Mouse (Mus musculus): Measurements from ENCODE around the gene Ankrd33.
A peak's percentile ranks its signal among the peaks of the same experiment; 100 is the strongest.

The Ankrd33 gene

DNA sequence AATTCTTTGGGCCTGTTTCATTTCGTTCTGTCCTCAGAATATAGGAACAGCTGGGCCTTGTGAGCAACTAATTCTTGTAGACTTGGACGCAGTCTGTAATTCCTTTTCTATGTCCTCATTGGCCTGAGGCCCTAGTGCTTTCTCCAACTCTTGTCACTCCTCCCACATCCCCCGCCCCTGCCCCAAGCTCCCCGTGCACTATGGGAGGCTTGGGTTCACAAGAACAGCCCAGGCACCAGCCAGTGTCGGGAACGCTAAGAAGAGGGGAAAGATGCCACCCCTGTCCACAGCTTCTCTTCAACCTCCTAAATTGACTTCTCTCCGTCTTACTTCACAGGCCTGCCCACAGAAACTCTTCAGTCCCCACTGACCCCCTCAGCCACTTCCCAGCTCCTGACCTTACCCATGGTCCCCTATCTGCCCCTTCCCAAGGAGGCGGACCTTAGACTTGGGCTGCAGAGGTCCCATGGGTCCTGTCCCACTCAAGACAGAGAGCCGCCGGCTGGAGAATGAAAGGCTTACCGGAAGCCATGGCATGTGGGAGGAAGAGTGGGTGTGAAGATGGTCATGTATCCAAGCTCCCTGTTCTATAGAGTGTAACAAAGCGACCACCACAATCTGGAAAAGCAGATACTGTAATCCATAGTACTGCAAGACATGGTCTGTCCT, 11.5 kb downstream of the Ankrd33 start:
- no peak for DNase-seq

DNA sequence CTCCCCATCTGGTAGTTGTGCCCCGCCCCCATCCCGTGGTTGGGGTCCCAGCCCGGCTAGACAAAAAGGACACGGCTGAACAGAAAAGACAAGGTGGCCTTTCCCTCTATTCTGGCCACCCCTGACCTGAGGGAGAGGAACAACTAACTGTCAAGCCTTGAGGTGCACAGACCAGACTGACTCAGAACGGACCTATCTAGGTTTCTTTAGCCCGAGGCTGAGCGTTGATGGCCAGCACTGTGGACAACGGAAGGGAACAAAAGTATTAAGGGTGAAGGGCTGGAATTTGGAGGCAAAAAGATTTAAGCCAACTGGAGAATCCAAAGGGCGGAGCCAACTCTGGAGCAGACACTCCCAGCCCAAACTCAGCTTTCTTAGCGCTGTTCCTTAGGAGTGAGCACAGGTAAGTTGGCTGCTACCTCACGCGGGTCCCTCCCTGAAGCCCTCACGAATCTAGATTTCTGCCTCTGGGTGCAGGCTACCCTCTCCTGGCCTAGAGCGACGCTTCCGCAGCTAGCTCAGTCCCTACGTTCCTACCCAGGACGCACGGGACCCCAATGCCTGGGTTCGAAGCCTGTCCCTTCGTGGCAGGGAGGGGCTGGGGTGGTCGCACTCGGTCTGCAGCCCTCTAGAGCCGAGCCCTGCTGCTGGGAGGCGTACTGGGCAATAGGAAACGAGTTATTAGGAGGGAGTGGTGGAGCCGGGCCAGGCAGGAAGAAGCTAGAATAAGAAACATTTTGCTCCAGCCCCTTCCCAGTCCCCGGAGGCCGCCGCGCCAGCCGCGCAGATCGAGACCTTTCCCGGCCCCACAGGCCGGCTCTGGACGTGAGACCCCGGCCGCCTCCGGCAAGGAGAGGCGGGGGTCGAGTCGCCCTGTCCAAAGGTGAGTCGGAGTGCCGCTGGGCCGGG, 12.9 kb downstream of the Ankrd33 start, which contains the start of gene Acvrl1:
TSS of gene Acvrl1 (plus strand) at position 342 of the 909 bp plus-strand sequence.
- DNase-seq, result no peak

DNA sequence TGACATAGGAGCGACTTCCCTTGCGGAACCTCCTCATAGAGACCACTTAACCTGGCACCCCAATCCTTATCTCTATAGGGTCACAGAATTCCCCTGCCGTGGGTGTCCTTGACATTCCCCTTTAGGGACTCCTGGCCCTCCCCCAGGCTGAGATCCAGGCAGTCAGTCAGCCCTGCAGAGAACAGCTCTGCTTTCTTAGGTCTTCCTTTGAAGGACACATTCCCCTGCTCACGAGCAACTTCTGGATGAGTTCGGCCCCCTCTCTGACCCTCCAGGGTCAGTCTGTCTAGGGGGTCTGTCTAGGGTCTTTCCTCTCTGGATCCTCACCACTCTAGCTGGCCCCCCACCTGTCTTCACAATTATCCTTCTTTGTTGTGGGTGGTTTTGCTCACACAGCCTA, 13.9 kb downstream of the Ankrd33 start:
- no peak for DNase-seq

DNA sequence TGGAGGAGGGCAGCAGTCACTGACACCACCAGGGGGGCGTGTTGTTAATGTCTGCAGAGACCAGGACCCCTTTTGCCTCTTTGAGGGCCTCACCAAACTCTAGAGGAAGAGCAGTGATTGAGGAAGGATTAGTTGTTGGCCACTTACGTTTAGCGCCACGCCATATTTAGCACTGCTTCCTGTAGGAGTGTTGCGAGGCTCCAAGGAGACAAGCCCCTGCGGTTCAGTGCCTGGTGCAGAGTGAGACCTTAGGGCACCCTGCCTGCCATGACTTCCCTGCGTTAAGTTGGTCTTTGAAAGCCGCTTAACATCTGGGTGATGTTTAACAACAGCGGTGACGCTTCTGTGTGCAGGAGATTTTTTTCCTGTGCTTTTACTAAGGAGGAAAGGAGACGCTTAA, 15.9 kb downstream of the Ankrd33 start:
- DNase-seq, result no peak

DNA sequence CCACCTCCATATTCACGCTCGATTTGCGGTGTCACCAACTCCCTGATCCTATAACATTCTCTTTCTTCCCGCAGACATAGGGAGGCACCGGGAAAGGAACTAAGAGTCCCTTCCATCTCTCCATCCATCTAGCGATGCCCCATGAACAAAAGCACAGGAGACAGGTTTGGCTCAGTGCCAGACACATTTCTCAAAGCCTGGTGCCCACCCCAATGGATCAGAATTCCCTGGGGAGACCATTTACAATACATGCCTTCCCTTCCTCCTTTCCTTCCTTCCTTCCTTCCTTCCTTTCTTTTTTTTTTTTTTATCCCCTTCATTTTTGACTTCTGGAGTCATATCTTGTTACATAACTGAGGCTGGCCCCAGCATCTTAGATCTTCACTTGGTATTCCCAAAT, 16.5 kb downstream of the Ankrd33 start:
- DNase-seq, result no peak

DNA sequence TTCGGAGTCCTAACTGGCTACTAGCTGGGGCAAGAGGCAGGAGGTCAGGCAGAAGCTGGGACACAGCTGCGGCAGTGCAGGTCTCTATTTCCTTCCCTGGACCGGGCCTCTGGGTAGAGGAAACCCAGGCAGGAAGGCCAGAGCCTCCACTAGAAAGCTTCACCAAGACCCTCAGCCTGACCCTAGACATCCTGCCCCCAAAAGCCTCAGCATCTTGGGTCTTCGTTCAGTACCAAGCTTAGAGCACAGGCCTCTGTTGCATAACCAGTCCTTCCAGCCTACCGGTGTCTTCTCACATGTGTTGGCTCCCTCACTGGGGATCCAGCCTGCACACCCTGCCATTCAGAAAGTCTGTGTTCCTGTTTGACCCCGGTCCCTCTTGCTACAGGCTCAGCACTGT, 17.2 kb downstream of the Ankrd33 start:
- DNase-seq, result no peak

DNA sequence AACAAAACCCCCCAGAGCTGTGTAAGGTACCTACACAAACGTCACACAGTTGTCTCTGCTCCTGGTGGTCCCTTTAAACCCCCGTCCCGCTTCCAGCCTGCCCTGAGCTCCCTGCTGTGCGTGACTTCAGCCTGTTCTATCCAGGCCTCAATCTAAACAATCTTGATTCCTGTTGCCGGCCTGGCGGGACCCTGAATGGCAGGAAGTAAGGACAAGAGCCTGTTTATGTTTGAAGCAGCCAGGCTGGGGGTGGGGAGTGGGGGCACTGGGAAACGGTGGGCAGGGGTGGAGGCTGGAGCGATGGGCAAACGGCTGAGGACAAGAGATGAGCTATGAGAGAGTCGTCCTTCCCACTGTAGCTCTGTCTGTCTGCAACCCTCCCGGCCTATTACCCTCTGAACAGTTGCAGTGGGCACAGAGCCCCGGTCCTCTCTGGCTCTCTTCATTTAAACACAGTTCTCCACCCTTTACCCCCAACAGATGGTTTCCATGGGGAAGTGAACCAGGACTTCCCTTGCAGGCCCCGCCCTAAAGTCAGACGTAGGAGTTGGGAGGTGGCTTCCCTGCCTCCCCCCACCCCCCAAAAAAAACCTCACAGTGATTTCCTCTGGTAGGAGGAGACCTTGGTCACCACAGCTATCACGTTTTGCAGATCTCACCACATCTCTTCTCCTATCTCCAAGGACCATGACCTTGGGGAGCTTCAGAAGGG, 18.6 kb downstream of the Ankrd33 start:
- DNase-seq, result no peak

DNA sequence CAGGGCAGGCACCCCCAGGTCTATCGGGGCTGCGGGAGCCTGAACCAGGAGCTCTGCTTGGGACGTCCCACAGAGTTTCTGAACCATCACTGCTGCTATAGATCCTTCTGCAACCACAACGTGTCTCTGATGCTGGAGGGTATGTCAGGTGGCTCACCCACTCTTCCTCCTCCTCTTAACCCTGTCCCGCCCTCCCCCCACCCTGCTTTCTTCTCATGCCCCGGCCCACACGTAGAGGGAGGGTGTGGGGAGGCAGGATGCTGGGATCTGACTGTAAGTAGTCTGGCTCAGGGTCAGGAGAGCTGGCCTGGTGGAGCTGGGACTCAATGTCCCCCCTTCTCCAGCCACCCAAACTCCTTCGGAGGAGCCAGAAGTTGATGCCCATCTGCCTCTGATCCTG, 19.9 kb downstream of the Ankrd33 start:
- DNase-seq, result no peak

DNA sequence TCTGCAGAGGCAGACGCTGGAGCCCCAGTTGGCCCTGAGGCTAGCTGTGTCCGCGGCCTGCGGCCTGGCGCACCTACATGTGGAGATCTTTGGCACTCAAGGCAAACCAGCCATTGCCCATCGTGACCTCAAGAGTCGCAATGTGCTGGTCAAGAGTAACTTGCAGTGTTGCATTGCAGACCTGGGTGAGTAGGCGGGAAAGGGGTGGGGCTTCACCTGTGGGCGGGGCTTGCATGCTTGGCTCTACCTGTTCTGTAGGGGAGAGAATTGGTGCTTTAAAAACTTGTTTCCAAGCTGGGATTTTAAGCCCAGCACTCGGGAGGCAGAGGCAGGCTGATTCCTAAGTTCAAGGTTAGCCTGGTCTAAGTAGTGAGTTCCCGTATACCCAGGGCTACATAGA, 21.9 kb downstream of the Ankrd33 start:
- DNase-seq, result no peak

DNA sequence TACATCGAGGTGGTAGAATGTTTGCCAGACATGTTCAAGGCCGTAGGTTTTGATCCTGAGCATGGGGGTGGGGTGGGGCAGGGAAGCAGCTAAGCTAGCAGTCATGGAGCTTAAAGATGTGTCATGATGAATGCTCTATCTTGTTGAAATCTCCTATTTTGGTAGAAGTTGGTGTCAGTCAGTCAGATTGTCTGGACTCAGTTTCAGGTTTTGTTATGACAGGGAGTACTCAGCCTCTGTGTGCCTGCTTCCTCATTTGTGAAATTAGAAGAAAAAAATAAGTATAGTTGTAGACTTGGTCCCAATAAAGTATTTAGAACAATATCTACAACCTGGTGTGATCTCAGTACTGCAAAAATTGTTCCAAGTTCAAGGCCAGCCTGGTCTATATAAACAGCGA, 23.1 kb downstream of the Ankrd33 start:
- no peak for DNase-seq

DNA sequence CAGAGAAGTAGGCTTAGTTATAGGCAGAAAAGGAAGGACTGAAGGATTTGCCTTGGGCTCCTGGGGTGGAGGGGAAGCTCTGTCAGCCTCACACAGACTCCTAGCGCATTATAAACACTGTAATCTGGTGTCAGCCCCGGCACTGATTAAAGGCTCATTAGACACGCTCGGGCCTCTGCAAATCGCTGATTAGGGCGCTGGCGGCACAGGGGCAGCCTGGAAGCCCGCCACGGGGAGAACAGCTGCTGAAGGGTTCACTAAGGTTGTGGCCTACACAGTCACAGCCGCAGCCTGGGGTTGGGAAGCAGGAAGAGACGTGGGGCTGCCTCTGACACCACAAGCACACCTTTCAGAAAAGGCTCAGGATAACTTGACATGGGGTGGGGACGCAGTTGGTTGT, 24.3 kb downstream of the Ankrd33 start:
- DNase-seq, result no peak

DNA sequence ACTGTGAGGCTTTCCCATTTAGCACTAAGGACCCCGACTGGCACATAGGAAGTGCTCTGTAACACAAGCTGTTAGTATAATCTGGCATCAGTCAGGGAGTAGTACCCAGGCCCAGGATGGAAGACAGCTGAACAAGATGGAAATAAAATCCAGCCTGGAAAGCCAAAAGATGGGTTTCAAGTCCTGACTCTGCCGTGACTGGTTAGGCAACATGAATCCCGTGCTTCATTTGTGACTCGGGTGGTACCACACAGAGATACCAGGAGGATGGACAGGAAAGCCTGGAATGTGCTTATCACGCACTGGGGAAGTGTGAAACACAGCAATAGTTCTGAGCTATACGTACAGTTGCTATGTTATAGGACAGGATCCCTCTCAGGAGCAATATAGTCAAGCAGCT, 25.0 kb downstream of the Ankrd33 start:
- DNase-seq, result no peak

DNA sequence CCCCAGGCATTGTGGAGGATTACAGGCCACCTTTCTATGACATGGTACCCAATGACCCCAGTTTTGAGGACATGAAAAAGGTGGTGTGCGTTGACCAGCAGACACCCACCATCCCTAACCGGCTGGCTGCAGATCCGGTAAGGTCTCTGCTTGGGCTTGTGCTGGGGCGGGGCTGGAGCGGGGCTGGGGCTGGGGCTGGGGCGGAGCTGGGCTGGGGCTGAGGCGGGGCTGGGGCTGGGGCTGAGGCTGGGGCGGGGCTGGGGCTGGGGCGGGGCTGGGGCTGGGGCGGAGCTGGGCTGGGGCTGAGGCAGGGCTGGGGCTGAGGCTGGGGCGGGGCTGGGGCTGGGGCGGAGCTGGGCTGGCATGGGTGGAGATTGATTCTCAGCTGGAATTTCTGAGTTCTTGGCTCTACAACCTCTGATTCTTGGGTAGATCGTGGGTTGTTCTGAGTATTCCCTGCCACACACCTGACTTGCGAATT, 25.5 kb downstream of the Ankrd33 start:
- no peak for DNase-seq

DNA sequence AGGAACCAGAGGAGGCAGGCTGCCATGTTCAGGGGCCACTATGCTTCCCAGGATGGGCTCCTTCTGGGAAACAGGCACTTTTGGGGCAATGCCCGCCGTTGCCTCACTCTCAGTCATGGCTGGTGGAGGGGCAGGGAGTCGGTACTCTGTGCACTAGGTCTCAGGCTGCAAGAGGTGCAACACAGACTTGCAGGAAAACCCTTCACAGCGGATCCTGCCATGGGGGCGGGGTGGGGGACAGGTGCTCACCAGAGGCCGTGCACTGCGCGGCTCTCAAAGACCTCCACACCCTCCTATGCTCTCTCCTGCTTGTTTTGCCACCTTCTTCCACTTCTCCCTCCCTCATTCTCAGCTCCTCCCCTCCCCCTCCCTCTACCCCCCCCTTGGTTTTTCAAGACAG, 27.1 kb downstream of the Ankrd33 start:
- no peak for DNase-seq

DNA sequence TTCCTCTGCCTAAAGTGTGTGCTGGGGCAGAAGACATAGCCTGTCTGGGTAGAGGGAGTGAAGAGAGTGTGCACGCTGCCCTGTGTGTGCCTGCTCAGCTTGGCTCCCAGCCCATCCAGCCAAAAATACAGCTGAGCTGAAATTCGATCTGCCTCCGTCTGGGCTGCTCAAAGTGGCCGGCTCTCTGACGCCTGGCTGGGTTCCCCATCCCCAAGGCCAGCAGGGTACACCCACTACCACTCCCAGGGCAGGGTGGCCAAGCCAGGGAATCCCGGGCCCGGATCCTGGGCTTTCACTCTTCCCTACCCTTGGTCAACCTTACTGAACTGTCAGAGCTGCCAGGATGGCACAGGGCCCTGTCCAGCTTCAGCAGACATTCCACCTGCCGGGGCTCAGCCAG, 27.9 kb downstream of the Ankrd33 start:
- peak; percentile 42 for DNase-seq

DNA sequence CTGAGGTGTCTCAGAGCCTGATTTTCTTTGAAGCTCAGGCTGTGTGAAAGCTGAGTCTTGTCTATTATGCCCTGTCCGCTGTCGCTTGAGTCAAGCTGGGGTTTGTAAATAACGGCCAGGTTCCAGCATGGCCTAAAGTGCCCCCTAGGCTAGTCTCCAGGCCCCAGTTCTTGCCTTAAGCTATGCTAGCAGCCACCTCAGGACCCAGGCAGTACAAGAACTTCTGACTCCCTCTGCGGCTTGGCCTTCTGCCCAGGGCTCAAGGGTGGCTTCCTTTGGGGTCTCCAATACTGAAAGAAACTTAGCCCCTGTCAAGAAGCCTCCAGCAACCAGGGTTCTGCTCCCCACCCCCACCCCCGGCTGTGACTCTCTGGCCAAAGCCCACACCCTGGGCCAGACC, 28.6 kb downstream of the Ankrd33 start:
- DNase-seq, result no peak

DNA sequence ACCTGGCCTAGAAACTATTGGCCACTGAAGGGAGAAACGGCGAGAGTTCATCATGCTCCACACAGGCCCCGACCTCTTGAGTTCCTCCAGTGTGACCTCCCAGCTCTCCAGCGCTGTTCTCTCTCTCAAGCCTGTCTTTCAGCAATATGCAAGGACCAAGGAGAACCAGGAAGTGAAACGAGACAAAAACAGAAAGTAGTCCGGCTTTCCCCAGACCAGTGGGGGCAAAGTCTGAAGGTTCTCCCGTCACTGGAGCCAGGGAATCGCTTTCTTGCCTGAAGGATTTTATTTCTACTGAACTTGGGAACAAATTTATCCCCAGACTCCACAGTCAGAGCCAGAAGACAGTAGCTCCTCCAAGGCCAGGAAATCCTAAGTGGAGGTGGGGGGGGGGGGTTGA, 29.2 kb downstream of the Ankrd33 start:
- DNase-seq, result no peak

DNA sequence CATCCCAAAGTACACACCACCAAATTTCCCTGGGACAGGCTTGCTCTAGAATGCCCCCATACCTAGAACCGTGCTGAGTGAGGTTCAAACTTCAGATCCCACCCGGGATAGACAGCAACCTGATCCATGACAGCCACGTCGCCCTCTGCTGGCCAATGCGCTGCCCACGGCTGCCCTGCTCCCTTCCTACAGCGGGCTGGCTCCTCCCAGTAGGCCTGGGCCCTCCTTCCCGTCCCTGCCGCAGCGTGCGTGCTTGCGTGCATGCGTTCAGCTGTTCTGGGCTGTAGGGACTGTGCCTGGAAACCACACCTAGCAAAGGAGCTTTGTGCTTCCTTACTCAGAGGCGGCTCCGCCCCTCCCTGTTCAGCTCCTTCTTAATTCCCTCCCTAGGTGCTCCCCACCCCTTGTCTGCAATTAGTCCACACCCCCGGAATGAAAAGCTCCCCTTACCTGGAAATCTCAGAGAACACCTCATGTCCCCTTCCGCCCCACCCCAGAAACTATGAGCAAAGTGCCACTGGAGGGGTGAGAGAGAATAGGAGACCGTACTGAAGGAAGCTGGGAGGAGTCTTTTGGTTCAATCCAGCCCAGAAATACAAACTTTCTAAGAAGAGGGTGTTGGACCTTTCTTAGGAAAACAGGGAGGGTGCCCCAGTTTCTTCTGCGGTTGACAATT, 30.0 kb downstream of the Ankrd33 start:
- DNase-seq, result peak; percentile 91

DNA sequence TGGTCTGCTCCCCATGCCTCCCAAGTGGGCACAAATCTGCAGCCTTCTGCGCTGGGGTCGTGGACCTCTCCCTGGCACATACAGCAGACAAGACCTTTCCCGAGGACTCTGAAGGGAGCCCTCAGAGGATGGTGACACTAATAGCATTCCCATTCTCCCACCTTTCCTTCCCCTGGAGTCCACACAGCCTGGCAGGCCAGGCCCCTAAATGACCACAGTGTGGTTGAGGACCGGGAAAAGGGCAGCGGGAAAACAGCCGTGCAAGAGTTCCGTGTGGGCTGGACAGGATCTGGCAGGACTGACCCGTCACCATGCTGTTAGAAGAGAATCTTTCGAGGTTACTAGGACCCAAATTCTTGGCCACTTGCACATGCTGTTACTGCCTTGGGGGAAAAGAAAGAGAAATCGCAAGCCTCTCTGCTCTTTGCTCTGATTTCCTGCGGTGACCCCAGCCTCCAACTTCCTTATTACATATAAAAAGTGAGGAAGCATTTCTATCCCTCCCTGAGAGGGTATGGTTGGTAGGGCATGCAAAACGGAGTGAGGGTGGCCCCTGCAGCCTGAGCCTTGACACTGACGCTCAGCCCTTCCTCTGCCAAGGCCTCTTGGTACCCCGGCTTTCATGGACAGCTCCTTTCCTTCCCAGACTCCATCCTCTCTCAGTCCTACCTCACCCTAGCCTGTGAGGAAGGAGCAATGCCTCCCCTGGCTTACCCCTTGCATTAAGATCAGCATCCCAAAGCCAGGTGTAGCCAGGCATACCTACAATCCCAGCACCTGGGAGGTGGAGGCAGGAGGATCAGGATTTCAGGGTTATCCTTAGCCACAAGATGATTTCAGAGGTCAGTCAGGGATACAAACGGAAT, 30.8 kb downstream of the Ankrd33 start:
- no peak for DNase-seq

DNA sequence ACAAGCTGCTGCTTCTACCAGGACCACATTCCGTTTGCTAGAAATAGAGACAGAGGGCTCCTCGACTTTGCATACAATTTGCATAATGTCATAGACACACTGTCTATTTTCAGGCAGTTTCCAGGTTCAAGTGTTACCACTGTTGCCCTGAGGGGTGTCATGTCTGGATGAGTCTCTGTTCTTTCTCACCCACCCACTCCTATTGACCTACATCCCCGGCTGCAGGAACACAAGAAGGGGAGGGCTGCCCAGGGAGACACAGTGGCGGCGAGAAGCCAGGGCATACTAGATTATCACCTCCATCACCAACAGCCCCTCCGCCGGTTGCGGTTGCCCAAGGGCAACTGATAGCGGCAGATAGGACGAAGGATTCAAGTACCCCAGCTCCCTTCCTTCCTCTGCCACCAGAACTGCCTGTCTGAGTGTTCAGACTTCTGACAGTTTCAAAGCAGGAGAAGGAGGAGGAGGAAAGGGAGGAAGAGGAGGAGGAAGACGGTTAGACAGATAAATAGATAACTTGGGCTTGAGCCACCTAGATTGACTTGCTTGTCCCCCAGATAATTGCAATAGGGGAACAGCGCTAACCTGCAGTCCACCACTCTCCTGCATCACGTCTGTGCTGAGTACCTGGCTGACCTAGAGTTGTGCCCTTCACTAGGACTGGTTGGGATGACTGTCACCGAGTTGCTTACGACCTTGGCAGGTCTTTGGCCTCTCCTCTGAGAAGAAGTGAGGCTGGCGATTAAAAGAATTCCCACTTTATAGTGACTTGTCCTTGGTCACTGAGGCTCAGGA, 31.8 kb downstream of the Ankrd33 start:
- no peak for DNase-seq

DNA sequence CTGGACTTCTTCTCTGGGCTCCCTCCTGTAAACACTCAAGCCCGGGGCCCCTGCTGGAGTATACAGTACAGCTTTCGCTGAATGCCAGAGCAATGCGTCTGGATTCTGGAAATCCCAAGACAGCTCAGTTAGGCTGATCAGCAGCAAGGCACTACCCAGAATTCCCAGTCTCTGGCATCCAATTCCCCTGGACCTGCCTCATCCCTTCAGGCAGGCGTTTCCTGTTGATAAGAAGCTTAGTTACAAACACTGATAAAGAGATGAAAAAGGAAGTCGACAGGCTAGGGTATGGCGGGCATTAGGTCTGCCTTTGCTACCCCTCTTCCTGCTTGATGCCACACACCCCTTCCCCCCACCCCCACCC, 32.3 kb downstream of the Ankrd33 start:
- DNase-seq, result no peak

Measured in right cerebral cortex, postnatal 4 days (tissue).